Mouse (Mus musculus): ENCODE results near the gene Etv6. TPM values are rescaled to one million over a fixed set of nuclear protein-coding genes. Genes with fewer than 3 reads are reported as not detected.

The Etv6 gene
- polyA plus RNA-seq, 2 experiments, result 13.9 to 16.5 TPM

DNA sequence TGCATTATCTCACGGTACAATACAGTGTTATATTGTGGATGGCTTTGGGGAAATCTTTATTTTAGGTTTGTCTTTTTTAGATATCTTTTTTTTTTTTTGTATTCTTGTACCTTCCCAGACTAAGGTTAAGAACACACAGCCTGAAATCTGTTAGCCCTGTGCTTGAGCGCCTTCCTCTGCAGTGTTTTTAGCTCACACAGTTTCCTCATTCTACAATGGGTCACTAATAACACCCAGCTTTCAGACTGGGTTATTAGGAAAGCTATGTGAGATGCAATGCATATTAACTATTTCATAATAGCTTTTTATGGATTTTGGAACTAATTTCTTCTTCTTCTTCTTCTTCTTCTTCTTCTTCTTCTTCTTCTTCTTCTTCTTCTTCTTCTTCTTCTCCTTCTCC lies 44.1 kb downstream of the Etv6 start:
- H3K36me3 ChIP-seq (ENCODE audit: control insufficient read depth, insufficient read depth, low read length), result 0 out of 2 replicates have a peak, but pooled peaks cover 3% of the 10 kb centered on the region

DNA sequence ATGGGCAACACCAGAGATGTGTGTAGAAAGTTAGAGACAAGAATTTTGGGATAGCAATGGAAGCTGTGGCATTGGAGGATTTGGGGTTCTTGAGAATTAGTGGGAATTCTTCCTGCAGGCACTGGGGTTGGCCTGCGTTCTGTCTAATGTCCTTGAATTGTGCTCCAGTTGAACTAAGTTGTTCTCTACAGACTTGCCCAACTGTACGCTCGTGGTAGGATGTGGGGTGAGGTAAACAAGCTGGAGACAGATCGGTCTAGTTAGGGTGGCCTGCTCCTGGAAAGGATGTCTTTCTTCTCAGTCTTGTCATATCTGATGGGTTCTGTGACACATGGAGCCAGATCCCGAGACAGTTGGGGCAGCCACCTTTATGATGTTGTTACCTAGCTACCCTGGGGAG lies 45.4 kb downstream of the Etv6 start:
- Histone ChIP-seq H3K4me1 (ENCODE audit: control insufficient read depth, insufficient read depth, low read length) (no peaks in the 10 kb centered on the region), H3K9ac (ENCODE audit: low read depth, low read length, severe bottlenecking) (no peak overlapping the region), H3K36me3 (ENCODE audit: control insufficient read depth, insufficient read depth, low read length) (no peaks in the 10 kb centered on the region), H3K4me2 (replicated peaks; ENCODE audit: low read depth, low read length, severe bottlenecking) (no peak overlapping the region), H3K9me3 (ENCODE audit: control insufficient read depth, low read length) (no peaks in the 10 kb centered on the region), H3K27me3 (ENCODE audit: control insufficient read depth, insufficient read depth, low read length) (no peaks in the 10 kb centered on the region), H3K4me3 (replicated peaks; ENCODE audit: low read length) (no peak overlapping the region), H3K27ac (replicated peaks; ENCODE audit: low read depth, low read length) (no peak overlapping the region)
- ATAC-seq (ENCODE audit: low FRiP score, low read depth), result no peak
- 93% methylated on average over 5 of the region's 5 CpGs for WGBS
- TF ChIP-seq POLR2A (IDR thresholded peaks at IDR 0.05; ENCODE audit: borderline replicate concordance, extremely low read depth, insufficient read depth, insufficient read length), result no peak
- no peak for DNase-seq (ENCODE audit: low spot score)

More for the DNA sequence above, 44.1 kb downstream of the Etv6 start:
- Histone ChIP-seq H3K9me3 (ENCODE audit: control insufficient read depth, low read length) (no peaks in the 10 kb centered on the region), H3K9ac (ENCODE audit: low read depth, low read length, severe bottlenecking) (no peak overlapping the region), H3K4me2 (replicated peaks; ENCODE audit: low read depth, low read length, severe bottlenecking) (no peak overlapping the region), H3K4me3 (replicated peaks; ENCODE audit: low read length) (no peak overlapping the region), H3K27me3 (ENCODE audit: control insufficient read depth, insufficient read depth, low read length) (no peaks in the 10 kb centered on the region), H3K27ac (replicated peaks; ENCODE audit: low read depth, low read length) (no peak overlapping the region), H3K4me1 (ENCODE audit: control insufficient read depth, insufficient read depth, low read length) (no peaks in the 10 kb centered on the region)
- no peak for DNase-seq (ENCODE audit: low spot score)
- no peak for TF ChIP-seq POLR2A (IDR thresholded peaks at IDR 0.05; ENCODE audit: borderline replicate concordance, extremely low read depth, insufficient read depth, insufficient read length)
- no peak for ATAC-seq (ENCODE audit: low FRiP score, low read depth)
- 79% methylated on average over 2 of the region's 2 CpGs for WGBS

DNA sequence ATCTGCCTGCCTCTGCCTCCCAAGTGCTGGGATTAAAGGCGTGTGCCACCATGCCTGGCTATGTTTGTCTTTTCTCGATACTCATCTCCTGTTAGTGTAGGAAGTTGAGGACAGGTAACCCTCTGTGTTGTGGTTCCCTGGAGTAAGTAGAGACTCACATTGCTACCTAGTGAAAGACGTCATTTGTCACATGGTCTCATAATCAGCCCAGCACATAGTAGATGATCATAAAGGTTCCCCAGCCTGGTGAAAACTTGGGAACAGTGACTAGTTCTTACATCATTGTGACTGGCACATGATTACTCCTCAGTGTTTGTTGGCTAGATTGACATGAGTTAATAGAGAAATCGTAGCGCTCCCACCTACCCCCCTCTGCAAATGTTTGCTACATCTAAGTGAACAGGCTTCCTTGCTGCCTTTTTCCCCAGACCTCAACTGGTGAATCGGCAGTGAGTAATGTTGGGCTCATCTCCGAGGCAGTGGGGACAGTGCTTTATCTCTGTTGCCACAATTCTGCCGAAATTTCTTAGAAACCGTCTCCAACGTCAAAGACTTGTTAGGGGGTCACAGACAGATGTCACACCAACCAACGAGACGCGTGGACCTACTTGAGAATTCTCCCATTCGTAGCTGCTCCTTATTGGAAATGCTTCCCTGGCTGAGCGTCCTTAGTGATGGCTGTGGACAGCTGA lies 46.9 kb downstream of the Etv6 start:
- no peaks in the 10 kb centered on the region for H3K27me3 ChIP-seq (ENCODE audit: control insufficient read depth, insufficient read depth, low read length)
- DNase-seq (ENCODE audit: low spot score) (no peak), ATAC-seq (ENCODE audit: low FRiP score, low read depth) (no peak)
- 88% methylated on average over 15 of the region's 15 CpGs for WGBS
- peaks cover 8% of the 10 kb centered on the region; the same call in 1 of the 2 replicates for H3K4me1 ChIP-seq (ENCODE audit: control insufficient read depth, insufficient read depth, low read length)
- no peaks in the 10 kb centered on the region for H3K36me3 ChIP-seq (ENCODE audit: control insufficient read depth, insufficient read depth, low read length)
- no peaks in the 10 kb centered on the region for H3K9me3 ChIP-seq (ENCODE audit: control insufficient read depth, low read length)
- no peak overlapping the region for H3K9ac ChIP-seq (ENCODE audit: low read depth, low read length, severe bottlenecking)
- no peak overlapping the region for H3K27ac ChIP-seq (replicated peaks; ENCODE audit: low read depth, low read length)
- no peak overlapping the region for H3K4me2 ChIP-seq (replicated peaks; ENCODE audit: low read depth, low read length, severe bottlenecking)
- no peak overlapping the region for H3K4me3 ChIP-seq (replicated peaks; ENCODE audit: low read length)
- no peak for TF ChIP-seq POLR2A (IDR thresholded peaks at IDR 0.05; ENCODE audit: borderline replicate concordance, extremely low read depth, insufficient read depth, insufficient read length)

DNA sequence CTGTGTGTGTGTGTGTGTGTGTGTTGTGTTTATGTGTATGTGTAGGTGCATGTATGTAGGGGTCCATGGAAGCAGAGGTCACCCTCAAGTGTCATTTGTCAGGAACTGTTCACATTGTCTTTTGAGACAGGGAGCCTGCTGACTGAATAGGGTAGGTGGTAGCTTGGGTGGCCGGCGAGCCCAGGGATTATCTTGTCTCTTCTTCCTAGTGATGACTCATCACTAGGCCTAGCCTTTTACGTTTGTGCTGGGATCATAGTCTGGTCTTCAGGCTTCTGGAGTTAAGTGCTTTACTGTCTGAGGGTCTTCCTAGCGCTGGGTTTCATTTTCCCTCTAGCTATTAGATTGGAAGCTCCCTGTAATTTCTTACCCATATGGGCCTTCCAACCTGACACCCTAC lies 47.9 kb downstream of the Etv6 start:
- DNase-seq (ENCODE audit: low spot score), result no peak
- Histone ChIP-seq H3K36me3 (ENCODE audit: control insufficient read depth, insufficient read depth, low read length) (no peaks in the 10 kb centered on the region), H3K9ac (ENCODE audit: low read depth, low read length, severe bottlenecking) (no peak overlapping the region), H3K9me3 (ENCODE audit: control insufficient read depth, low read length) (no peaks in the 10 kb centered on the region), H3K4me2 (replicated peaks; ENCODE audit: low read depth, low read length, severe bottlenecking) (no peak overlapping the region), H3K4me1 (ENCODE audit: control insufficient read depth, insufficient read depth, low read length) (peaks cover 8% of the 10 kb centered on the region; the same call in 1 of the 2 replicates), H3K27me3 (ENCODE audit: control insufficient read depth, insufficient read depth, low read length) (no peaks in the 10 kb centered on the region), H3K27ac (replicated peaks; ENCODE audit: low read depth, low read length) (no peak overlapping the region), H3K4me3 (replicated peaks; ENCODE audit: low read length) (no peak overlapping the region)
- TF ChIP-seq POLR2A (IDR thresholded peaks at IDR 0.05; ENCODE audit: borderline replicate concordance, extremely low read depth, insufficient read depth, insufficient read length), result no peak
- WGBS, result 69% methylated on average over 4 of the region's 4 CpGs
- no peak for ATAC-seq (ENCODE audit: low FRiP score, low read depth)

DNA sequence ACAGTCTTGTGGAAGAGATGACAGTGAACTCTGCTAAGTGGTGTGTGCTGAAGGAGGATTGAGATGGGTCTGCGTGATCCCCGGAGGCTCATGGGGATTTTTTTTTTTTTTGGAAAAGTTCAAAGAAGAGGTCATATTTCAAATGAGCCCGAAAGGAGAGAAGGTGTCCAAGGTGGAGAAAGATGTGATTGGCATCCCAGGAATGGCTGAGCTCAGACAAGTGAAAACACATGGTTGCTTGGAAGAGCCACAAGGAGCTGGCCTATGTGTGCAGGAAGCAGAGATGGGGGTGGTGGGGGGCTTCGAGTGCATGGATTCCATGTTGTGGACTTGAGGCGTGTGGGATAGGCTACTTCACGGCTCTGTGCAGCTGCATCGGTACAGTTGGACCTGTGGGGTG lies 50.9 kb downstream of the Etv6 start:
- Histone ChIP-seq H3K4me2 (replicated peaks; ENCODE audit: low read depth, low read length, severe bottlenecking) (no peak overlapping the region), H3K9me3 (ENCODE audit: control insufficient read depth, low read length) (no peaks in the 10 kb centered on the region), H3K27ac (replicated peaks; ENCODE audit: low read depth, low read length) (no peak overlapping the region), H3K36me3 (ENCODE audit: control insufficient read depth, insufficient read depth, low read length) (no peaks in the 10 kb centered on the region), H3K4me3 (replicated peaks; ENCODE audit: low read length) (no peak overlapping the region), H3K9ac (ENCODE audit: low read depth, low read length, severe bottlenecking) (no peak overlapping the region), H3K27me3 (ENCODE audit: control insufficient read depth, insufficient read depth, low read length) (no peaks in the 10 kb centered on the region), H3K4me1 (ENCODE audit: control insufficient read depth, insufficient read depth, low read length) (peaks cover 16% of the 10 kb centered on the region)
- DNase-seq (ENCODE audit: low spot score) (no peak), ATAC-seq (ENCODE audit: low FRiP score, low read depth) (no peak)
- TF ChIP-seq POLR2A (IDR thresholded peaks at IDR 0.05; ENCODE audit: borderline replicate concordance, extremely low read depth, insufficient read depth, insufficient read length), result no peak
- 42% methylated on average over 7 of the region's 7 CpGs for WGBS
